Mouse (Mus musculus): ENCODE measurements around the gene Cd33. TPM values are rescaled to one million over a fixed set of nuclear protein-coding genes. Genes with fewer than 3 reads are reported as not detected.

The Cd33 gene
- polyA plus RNA-seq (2015; fragmentation: Nextera tagmentation; extraction: Ambion mirVana) = 1.8 and 2.0 TPM in 2 replicates

DNA sequence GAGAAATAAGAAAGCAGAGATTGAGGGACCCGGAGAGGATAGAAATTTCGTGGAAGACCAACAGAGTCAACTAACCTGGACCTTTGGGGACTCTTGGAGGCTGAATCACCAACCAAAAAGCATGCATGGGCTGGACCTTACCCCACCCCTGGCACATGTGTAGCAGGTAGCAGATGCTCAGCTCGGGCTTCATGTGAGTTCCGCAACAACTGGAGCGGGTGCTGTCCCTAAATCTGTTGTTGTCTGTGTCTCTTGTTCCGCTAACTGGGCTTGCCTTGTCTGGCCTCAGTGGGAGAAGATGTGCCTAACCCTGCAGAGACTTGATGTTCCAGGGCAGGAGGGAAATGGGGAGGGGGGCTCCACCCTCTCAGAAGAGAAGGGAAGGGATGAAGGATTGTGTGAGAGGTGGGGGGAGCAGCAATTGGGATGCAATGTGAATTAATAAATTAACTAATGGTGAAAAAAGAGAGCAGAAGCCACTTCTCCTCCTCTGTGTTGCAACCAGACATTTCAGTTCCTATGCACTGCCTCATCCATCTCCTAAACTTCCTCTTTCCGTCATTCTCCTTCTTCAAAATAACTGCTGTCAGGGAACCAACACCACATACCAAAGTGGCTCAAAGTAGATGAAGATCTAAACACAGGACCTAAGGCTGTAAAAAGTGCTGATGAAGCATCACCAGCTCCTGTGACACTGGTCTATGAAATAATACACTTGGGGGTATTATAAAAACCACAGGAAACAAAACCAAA lies at the start of gene Cd33:
Gene Cd33, minus strand, starts transcription at position 204 of the 753 bp plus-strand sequence.
- Histone ChIP-seq H3K27ac (no peak within 1 kb of the TSS), H3K4me2 (no peak within 1 kb of the TSS), H3K27me3 (no peaks in the 10 kb centered on the region), H3K4me3 (no peak within 1 kb of the TSS), H3K9me3 (no peaks in the 10 kb centered on the region), H3K36me3 (no peaks in the 10 kb centered on the region), H3K4me1 (no peaks in the 10 kb centered on the region), H3K9ac (no peak within 1 kb of the TSS)
- no peak for ATAC-seq (ENCODE audit: insufficient number of reproducible peaks, insufficient read depth, low FRiP score, low TSS enrichment, low read depth)
- WGBS = 75% methylated on average over 7 of the region's 7 CpGs

- H3K9me3 ChIP-seq = no peaks in the 10 kb centered on the region
- peaks cover 61% of the 10 kb centered on the region for H3K36me3 ChIP-seq
- no peak for ATAC-seq (ENCODE audit: insufficient number of reproducible peaks, insufficient read depth, low FRiP score, low TSS enrichment, low read depth)
- H3K4me1 ChIP-seq = peaks cover 16% of the 10 kb centered on the region
- H3K27me3 ChIP-seq = no peaks in the 10 kb centered on the region
- no peak overlapping the region for H3K4me3 ChIP-seq
- no peak overlapping the region for H3K9ac ChIP-seq
- no peak overlapping the region for H3K4me2 ChIP-seq
- no peak overlapping the region for H3K27ac ChIP-seq
- 91% methylated on average over 5 of the region's 5 CpGs for WGBS
Measured at GRCm38 (mm10) chr7:43584790-43585189, 40.6 kb upstream of the Cd33 start.

GRCm38 (mm10) chr7:43580526-43580925 lies 36.3 kb upstream of the Cd33 start:
- Histone ChIP-seq H3K9ac (peak overlapping the region; percentile 82), H3K4me1 (peaks cover 16% of the 10 kb centered on the region), H3K27me3 (no peaks in the 10 kb centered on the region), H3K9me3 (no peaks in the 10 kb centered on the region), H3K4me2 (peak overlapping the region; percentile 78), H3K36me3 (peaks cover 20% of the 10 kb centered on the region), H3K27ac (no peak overlapping the region), H3K4me3 (peak overlapping the region; percentile 78)
- WGBS = 64% methylated on average over 5 of the region's 5 CpGs
- no peak for ATAC-seq (ENCODE audit: insufficient number of reproducible peaks, insufficient read depth, low FRiP score, low TSS enrichment, low read depth)

DNA sequence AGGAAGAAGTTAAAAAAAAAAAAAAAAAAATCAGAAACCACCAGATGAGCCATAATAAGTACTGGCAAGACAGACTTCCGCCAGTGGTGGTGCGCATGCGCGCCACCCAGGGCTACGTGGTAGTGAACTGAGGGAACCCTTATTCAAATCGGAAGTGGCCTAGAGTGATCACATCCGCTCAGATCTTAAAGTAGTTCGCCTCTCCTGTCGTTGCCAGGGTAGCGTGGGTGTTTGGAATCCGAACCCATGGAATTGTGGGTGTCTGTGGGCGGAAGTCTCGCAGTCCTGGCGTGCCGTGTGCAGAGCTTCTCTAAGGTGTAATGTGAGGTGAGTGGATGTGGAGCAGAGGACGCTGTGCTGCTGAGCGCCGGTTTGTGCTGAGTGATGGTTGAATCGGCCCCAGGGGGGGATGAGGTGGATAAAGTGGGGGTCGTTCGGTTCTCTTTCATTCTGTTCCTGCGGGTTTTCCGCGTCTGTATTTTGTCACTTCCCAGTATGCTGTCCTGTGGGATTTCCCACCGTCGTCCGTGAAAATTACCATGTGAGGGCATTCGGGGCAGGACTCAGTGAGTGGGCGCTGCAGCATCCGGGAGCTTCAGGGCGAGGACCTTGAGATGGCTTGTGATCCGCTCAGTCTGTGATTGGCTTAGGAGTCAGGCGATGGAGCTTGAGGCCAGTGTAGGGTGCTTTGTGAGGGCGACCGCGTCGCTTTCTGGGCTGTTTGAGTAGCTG lies 35.4 kb upstream of the Cd33 start, which contains the start of gene Zfp719:
Gene Zfp719, plus strand, starts transcription at position 171 of the 732 bp plus-strand sequence.
- H3K4me3 ChIP-seq = peak within 1 kb of the TSS; percentile 78
- H3K36me3 ChIP-seq = peaks cover 20% of the 10 kb centered on the region
- peak; percentile 94 for ATAC-seq (ENCODE audit: insufficient number of reproducible peaks, insufficient read depth, low FRiP score, low TSS enrichment, low read depth)
- no peaks in the 10 kb centered on the region for H3K9me3 ChIP-seq
- no peaks in the 10 kb centered on the region for H3K27me3 ChIP-seq
- WGBS = under 1% methylated on average over 37 of the region's 37 CpGs
- H3K4me1 ChIP-seq = peaks cover 16% of the 10 kb centered on the region
- H3K27ac ChIP-seq = peak within 1 kb of the TSS; percentile 88
- H3K9ac ChIP-seq = peak within 1 kb of the TSS; percentile 82
- peak within 1 kb of the TSS; percentile 78 for H3K4me2 ChIP-seq

- Histone ChIP-seq H3K27ac (no peak overlapping the region), H3K4me2 (no peak overlapping the region), H3K9me3 (no peaks in the 10 kb centered on the region), H3K27me3 (no peaks in the 10 kb centered on the region), H3K4me1 (no peaks in the 10 kb centered on the region), H3K36me3 (peaks cover 79% of the 10 kb centered on the region), H3K9ac (no peak overlapping the region), H3K4me3 (no peak overlapping the region)
- WGBS = 87% methylated on average over 2 of the region's 2 CpGs
- no peak for ATAC-seq (ENCODE audit: insufficient number of reproducible peaks, insufficient read depth, low FRiP score, low TSS enrichment, low read depth)
Measured at GRCm38 (mm10) chr7:43571216-43571615, 27.0 kb upstream of the Cd33 start.

GRCm38 (mm10) chr7:43563300-43563699 lies 19.1 kb upstream of the Cd33 start:
- H3K4me1 ChIP-seq = peaks cover 15% of the 10 kb centered on the region
- no peak for ATAC-seq (ENCODE audit: insufficient number of reproducible peaks, insufficient read depth, low FRiP score, low TSS enrichment, low read depth)
- H3K36me3 ChIP-seq = peaks cover 31% of the 10 kb centered on the region
- no peak overlapping the region for H3K27ac ChIP-seq
- peak overlapping the region; percentile 77 for H3K4me3 ChIP-seq
- 50% methylated on average over 6 of the region's 6 CpGs for WGBS
- H3K9ac ChIP-seq = peak overlapping the region; percentile 86
- no peaks in the 10 kb centered on the region for H3K27me3 ChIP-seq
- no peaks in the 10 kb centered on the region for H3K9me3 ChIP-seq
- H3K4me2 ChIP-seq = peak overlapping the region; percentile 80

DNA sequence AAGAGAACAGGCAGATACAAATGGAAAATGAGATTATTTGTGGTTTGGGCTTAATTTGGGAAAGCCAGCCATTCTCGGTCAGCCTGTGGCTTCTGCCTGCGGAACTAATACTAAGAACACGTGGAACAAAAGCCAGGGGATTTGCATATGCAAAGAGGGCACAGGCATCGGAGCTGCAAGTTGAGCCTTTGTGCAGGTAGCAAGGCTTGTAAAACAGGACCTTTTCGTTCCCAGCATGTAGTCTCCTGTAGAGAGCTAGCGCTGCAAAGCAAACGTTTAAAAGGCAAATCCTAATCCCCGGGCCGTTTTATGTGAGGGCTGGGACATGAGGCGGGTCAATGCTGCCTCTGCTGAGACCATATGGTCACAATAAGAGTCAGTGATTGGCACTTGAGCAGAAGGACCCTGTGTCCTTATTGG lies 18.4 kb upstream of the Cd33 start:
- ATAC-seq (ENCODE audit: insufficient number of reproducible peaks, insufficient read depth, low FRiP score, low TSS enrichment, low read depth) = no peak
- H3K4me1 ChIP-seq = peaks cover 15% of the 10 kb centered on the region
- 1% methylated on average over 10 of the region's 10 CpGs for WGBS

DNA sequence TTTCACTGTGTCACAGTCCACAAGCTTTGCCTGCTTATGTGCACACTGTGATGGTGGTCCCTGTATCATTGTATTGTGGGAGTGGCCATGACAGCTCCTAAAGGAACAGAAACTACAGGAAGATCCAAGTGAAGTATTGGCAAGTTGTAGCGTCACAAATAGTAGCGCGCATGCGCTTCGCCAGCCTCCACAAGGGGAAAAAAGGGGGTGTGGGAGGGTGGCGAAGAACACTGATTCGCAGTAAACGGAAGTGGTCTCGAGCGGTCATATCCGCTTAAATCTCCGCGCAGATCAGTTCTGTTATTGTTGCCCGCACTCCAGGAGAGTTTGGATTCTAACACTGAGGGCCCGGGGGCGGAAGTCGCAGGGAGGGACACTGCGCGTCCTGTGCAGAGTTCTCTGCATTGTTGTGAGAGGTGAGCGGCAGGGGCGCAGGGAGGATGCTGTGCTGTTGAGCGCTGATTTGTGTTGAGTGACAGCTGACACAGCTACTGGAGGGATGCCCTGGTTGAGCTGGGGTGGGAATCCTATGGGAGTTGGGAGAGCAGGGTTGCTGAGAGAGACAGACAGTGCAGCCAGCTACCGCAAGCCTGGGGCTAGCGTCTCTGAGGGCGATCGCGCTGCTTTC lies 17.9 kb upstream of the Cd33 start, which contains the start of gene Zfp658:
Gene Zfp658, plus strand, starts transcription at position 251 of the 628 bp plus-strand sequence.
- H3K4me2 ChIP-seq = peak within 1 kb of the TSS; percentile 80
- ATAC-seq (ENCODE audit: insufficient number of reproducible peaks, insufficient read depth, low FRiP score, low TSS enrichment, low read depth) = peak; percentile 83
- H3K27me3 ChIP-seq = no peaks in the 10 kb centered on the region
- H3K9ac ChIP-seq = peak within 1 kb of the TSS; percentile 86
- H3K9me3 ChIP-seq = no peaks in the 10 kb centered on the region
- under 1% methylated on average over 27 of the region's 27 CpGs for WGBS
- peak within 1 kb of the TSS; percentile 77 for H3K4me3 ChIP-seq
- peaks cover 15% of the 10 kb centered on the region for H3K4me1 ChIP-seq
- H3K36me3 ChIP-seq = peaks cover 19% of the 10 kb centered on the region
- peak within 1 kb of the TSS; percentile 93 for H3K27ac ChIP-seq

More for the DNA sequence above, 18.4 kb upstream of the Cd33 start:
- H3K36me3 ChIP-seq = peaks cover 25% of the 10 kb centered on the region
- H3K9me3 ChIP-seq = no peaks in the 10 kb centered on the region
- no peaks in the 10 kb centered on the region for H3K27me3 ChIP-seq
- H3K27ac ChIP-seq = peak overlapping the region; percentile 93
- H3K4me3 ChIP-seq = peak overlapping the region; percentile 77
- peak overlapping the region; percentile 86 for H3K9ac ChIP-seq
- H3K4me2 ChIP-seq = peak overlapping the region; percentile 80

DNA sequence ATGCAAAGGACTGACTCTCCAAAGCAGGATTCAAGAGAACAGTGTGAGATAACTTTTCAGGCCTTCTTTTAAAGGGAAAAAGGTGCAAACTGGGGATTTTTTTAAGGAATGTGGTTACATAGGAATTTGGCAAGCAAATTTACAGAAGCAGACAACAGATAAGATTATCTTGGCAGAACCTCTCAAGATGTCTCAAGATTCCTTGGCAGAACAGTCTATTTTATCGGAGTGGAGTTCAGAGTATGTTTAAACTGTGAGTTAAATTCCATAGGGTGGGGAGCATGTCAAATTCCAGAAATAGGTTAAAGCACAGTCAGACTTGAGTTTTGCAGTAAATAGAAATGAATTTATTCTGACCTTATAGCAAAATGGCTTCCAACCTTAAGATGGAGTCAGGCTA lies 12.7 kb upstream of the Cd33 start:
- H3K4me2 ChIP-seq = no peak overlapping the region
- no peaks in the 10 kb centered on the region for H3K36me3 ChIP-seq
- no peak for ATAC-seq (ENCODE audit: insufficient number of reproducible peaks, insufficient read depth, low FRiP score, low TSS enrichment, low read depth)
- no peak overlapping the region for H3K27ac ChIP-seq
- 48% methylated on average over 1 of the region's 1 CpGs for WGBS
- H3K27me3 ChIP-seq = no peaks in the 10 kb centered on the region
- no peak overlapping the region for H3K4me3 ChIP-seq
- H3K9ac ChIP-seq = no peak overlapping the region
- peaks cover 11% of the 10 kb centered on the region; the same call in 1 of the 2 replicates for H3K4me1 ChIP-seq
- no peaks in the 10 kb centered on the region for H3K9me3 ChIP-seq

DNA sequence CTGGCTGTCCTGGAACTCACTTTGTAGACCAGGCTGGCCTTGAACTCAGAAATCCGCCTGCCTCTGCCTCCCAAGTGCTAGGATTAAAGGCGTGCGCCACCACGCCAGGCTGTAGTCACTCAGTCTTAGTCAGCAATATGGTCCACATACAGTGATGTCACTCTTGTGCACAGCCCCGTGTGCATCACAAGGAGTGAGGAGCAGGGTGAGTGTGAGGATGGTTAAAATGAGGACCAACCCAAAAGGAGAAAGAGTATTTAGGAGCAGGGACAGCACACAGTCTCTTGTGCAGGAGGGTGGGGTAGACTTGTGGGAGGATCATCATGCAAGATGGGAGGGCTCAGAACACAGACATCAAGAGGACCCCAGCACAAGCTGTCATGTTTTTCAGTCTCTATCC lies 11.1 kb upstream of the Cd33 start:
- Histone ChIP-seq H3K36me3 (no peaks in the 10 kb centered on the region), H3K9ac (no peak overlapping the region), H3K4me1 (peaks cover 11% of the 10 kb centered on the region; the same call in 1 of the 2 replicates), H3K27me3 (no peaks in the 10 kb centered on the region), H3K4me3 (no peak overlapping the region), H3K9me3 (no peaks in the 10 kb centered on the region), H3K27ac (no peak overlapping the region), H3K4me2 (no peak overlapping the region)
- WGBS = 94% methylated on average over 5 of the region's 5 CpGs
- no peak for ATAC-seq (ENCODE audit: insufficient number of reproducible peaks, insufficient read depth, low FRiP score, low TSS enrichment, low read depth)

DNA sequence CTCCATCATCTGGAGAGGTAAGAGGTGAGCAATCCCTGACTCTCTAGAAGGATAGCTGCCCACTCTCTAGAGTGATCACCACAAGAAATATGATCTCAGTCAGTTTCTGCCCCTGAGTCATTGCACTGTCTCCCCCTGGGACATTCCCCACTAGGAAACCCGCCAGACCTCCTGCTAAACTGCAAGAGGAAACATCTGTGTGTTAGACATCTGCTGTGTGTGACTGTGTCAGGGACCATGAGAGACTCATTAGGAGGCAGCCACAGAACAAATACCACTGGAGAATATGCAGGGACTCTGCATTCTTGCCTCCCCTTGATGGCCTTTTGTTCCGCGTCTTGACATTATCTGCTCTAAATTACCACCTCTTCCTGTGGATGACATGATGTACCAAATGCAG lies 10.3 kb upstream of the Cd33 start:
- Histone ChIP-seq H3K4me3 (no peak overlapping the region), H3K27ac (peak overlapping the region; percentile 44; the same call in 1 of the 2 replicates), H3K4me2 (no peak overlapping the region), H3K36me3 (no peaks in the 10 kb centered on the region), H3K9me3 (no peaks in the 10 kb centered on the region), H3K27me3 (no peaks in the 10 kb centered on the region), H3K4me1 (peaks cover 11% of the 10 kb centered on the region; the same call in 1 of the 2 replicates), H3K9ac (no peak overlapping the region)
- WGBS = 27% methylated on average over 3 of the region's 3 CpGs
- ATAC-seq (ENCODE audit: insufficient number of reproducible peaks, insufficient read depth, low FRiP score, low TSS enrichment, low read depth) = no peak
